Mouse (Mus musculus) ES-E14 (cell line): ENCODE measurements at regions not wholly inside any gene's neighbourhood (a gene's known extent, or its start where the extent isn't known, plus 50 kb on each side); places are given as distances from the start of the nearest gene placed in this dataset.

ENCODE experiments used
- DNase-seq: peaks from one replicate; pipeline ENCODE4 v3.0.0-alpha.2; 2013; ENCODE audit warnings: low read depth, low spot score
- H3K27ac ChIP-seq: 2 replicates; pipeline ENCODE4 v1.5.1; 2012; ENCODE audit warnings: low read depth, mild to moderate bottlenecking, low read length, moderate library complexity, mixed read lengths; ENCODE audit not compliant: poor library complexity, insufficient read depth, severe bottlenecking
- H3K36me3 ChIP-seq: 2 replicates; pipeline ENCODE4 v1.6.1; 2012; ENCODE audit warnings: mild to moderate bottlenecking, low read length, moderate library complexity, mixed read lengths; ENCODE audit not compliant: control insufficient read depth, poor library complexity, insufficient read depth, severe bottlenecking
- H3K4me1 ChIP-seq, 2 experiments: fragments of 150-350 bp in 1 of 2; sonication (generic) in 1 of 2; 2 replicates each; pipeline ENCODE4 v1.6.1; 2012; ENCODE audit warnings: low read length in 2 of 2, mild to moderate bottlenecking in 1 of 2, mixed read lengths in 1 of 2; ENCODE audit not compliant: control insufficient read depth in 2 of 2, insufficient read depth in 2 of 2, poor library complexity in 1 of 2
- H3K4me3 ChIP-seq, 2 experiments: fragments of 150-350 bp in 1 of 2; sonication (generic) in 1 of 2; 2 replicates each; pipeline ENCODE4 v1.5.1; 2012; ENCODE audit warnings: low read length in 2 of 2, low read depth in 1 of 2, mild to moderate bottlenecking in 1 of 2, mixed read lengths in 1 of 2; ENCODE audit not compliant: insufficient read depth in 1 of 2, poor library complexity in 1 of 2, severe bottlenecking in 1 of 2
- H3K9ac ChIP-seq: 2 replicates; pipeline ENCODE4 v1.6.1; 2012; ENCODE audit warnings: low read depth, mild to moderate bottlenecking, low read length, mixed read lengths; ENCODE audit not compliant: poor library complexity, insufficient read depth, severe bottlenecking
- H3K9me3 ChIP-seq: fragments of 150-350 bp; sonication (generic); 2 replicates; pipeline ENCODE4 v1.6.1; 2012; ENCODE audit warnings: low read depth, mild to moderate bottlenecking, low read length; ENCODE audit not compliant: control insufficient read depth, insufficient read depth
- CHD2 ChIP-seq: IDR thresholded peaks from 2 replicates; pipeline ENCODE4 v1.6.1; 2014; ENCODE audit warnings: mild to moderate bottlenecking, low read depth, low read length, inconsistent platforms
- HCFC1 ChIP-seq: IDR thresholded peaks from 2 replicates; pipeline ENCODE4 v1.6.1; 2012; ENCODE audit warnings: low read length, inconsistent platforms, borderline replicate concordance; ENCODE audit not compliant: insufficient read depth
- MAFK ChIP-seq: IDR thresholded peaks from 2 replicates; pipeline ENCODE4 v1.6.1; 2014; ENCODE audit warnings: mild to moderate bottlenecking, low read depth, low read length, inconsistent platforms; ENCODE audit not compliant: insufficient read depth
- ZC3H11A ChIP-seq: IDR thresholded peaks from 2 replicates; pipeline ENCODE4 v1.6.1; 2012; ENCODE audit warnings: low read depth, mild to moderate bottlenecking, inconsistent platforms, low read length, borderline replicate concordance
- ZNF384 ChIP-seq: IDR thresholded peaks from 2 replicates; pipeline ENCODE4 v1.6.1; 2012; ENCODE audit warnings: low read depth, low read length, inconsistent platforms
- in situ Hi-C, 2 experiments: fragments of 600-800 bp; cut with MboI; formaldehyde crosslinking; loops; one replicate each; pipeline ENCODE4 v1.15.1; 2025; ENCODE audit warnings: low sequenced_read_pairs in 2 of 2, inconsistent platforms in 1 of 2; ENCODE audit not compliant: unreplicated experiment in 2 of 2

- TF ChIP-seq HCFC1 (no peak), MAFK (no peak), ZNF384 (no peak), ZC3H11A (no peak), CHD2 (no peak)
- in situ Hi-C loops = no loop called here
Observed at GRCm38 (mm10) chr3:37778386-37778785, 54.1 kb upstream of the Gm5148 start.

GRCm38 (mm10) chr3:37776224-37776623, 51.9 kb upstream of the Gm5148 start:
- no peak for TF ChIP-seq ZC3H11A
- no peak for TF ChIP-seq HCFC1
- no peak for TF ChIP-seq CHD2
- H3K27ac ChIP-seq = no peak overlapping the region
- H3K9me3 ChIP-seq = no peaks in the 10 kb centered on the region
- no peak overlapping the region for H3K4me3 ChIP-seq
- in situ Hi-C loops = no loop called here
- DNase-seq = no peak
- H3K4me1 ChIP-seq = no peaks in the 10 kb centered on the region
- no peak overlapping the region for H3K9ac ChIP-seq
- H3K36me3 ChIP-seq = no peaks in the 10 kb centered on the region

More at GRCm38 (mm10) chr3:37778386-37778785, 54.1 kb upstream of the Gm5148 start:
- Histone ChIP-seq H3K9ac (no peak overlapping the region), H3K4me3 (no peak overlapping the region), H3K9me3 (no peaks in the 10 kb centered on the region), H3K4me1 (no peaks in the 10 kb centered on the region), H3K36me3 (no peaks in the 10 kb centered on the region), H3K27ac (no peak overlapping the region)
- DNase-seq = no peak
